Mouse (Mus musculus) hindbrain, embryonic 11.5 days (tissue): ENCODE measurements around the gene Urad. TPM values are rescaled to one million over a fixed set of nuclear protein-coding genes. Genes with fewer than 3 reads are reported as not detected.

Experiments used
- ATAC-seq: fragments of 200-750 bp; cut with Nextera tagmentation; 2 replicates; pipeline ENCODE4 v1.8.0; 2017; ENCODE audit warnings: mild to moderate bottlenecking, moderate TSS enrichment, moderate library complexity; ENCODE audit not compliant: low FRiP score
- DNase-seq: peaks from one replicate; pipeline ENCODE4 v3.0.0-alpha.2; 2015; ENCODE audit warnings: low spot score
- H3K27ac ChIP-seq: fragments of 300-500 bp; sonication (generic); 2 replicates; pipeline ENCODE4 v1.5.1; 2014; ENCODE audit warnings: mild to moderate bottlenecking, low read depth, low read length
- H3K27me3 ChIP-seq: fragments of 300-500 bp; sonication (generic); 2 replicates; pipeline ENCODE4 v1.6.1; 2014; ENCODE audit warnings: mild to moderate bottlenecking, low read length, moderate library complexity, mixed read lengths; ENCODE audit not compliant: control insufficient read depth, insufficient read depth
- H3K36me3 ChIP-seq: fragments of 300-500 bp; sonication (generic); 2 replicates; pipeline ENCODE4 v1.6.1; 2014; ENCODE audit warnings: mild to moderate bottlenecking, low read length, moderate library complexity, mixed read lengths; ENCODE audit not compliant: control insufficient read depth, insufficient read depth
- H3K4me1 ChIP-seq: fragments of 300-500 bp; sonication (generic); replicated peaks from 2 replicates; pipeline ENCODE4 v1.6.1; 2014; ENCODE audit warnings: low read length, mixed read lengths; ENCODE audit not compliant: control insufficient read depth, insufficient read depth
- H3K4me2 ChIP-seq: fragments of 300-500 bp; sonication (generic); replicated peaks from 2 replicates; pipeline ENCODE4 v1.6.1; 2014; ENCODE audit warnings: mild to moderate bottlenecking, low read depth, low read length
- H3K4me3 ChIP-seq: fragments of 300-500 bp; sonication (generic); 2 replicates; pipeline ENCODE4 v1.5.1; 2014; ENCODE audit warnings: low read depth, low read length
- H3K9ac ChIP-seq: fragments of 300-500 bp; sonication (generic); 2 replicates; pipeline ENCODE4 v1.6.1; 2014; ENCODE audit warnings: low read depth, low read length
- H3K9me3 ChIP-seq: fragments of 300-500 bp; sonication (generic); 2 replicates; pipeline ENCODE4 v1.6.1; 2016; ENCODE audit warnings: low read length; ENCODE audit not compliant: control insufficient read depth
- WGBS: fragments of 180-500 bp; shearing (Covaris S2); extraction: QIAGEN DNeasy Blood & Tissue Kit; methylation state at CpG from one replicate; pipeline ENCODE4 v1.1.7; 2014; 5-methylcytosine and 5-hydroxymethylcytosine counted together
- polyA plus RNA-seq: library from polyadenylated mRNA; unstranded; fragments of >200 nt; fragmentation: Nextera tagmentation; extraction: Ambion mirVana; gene quantifications from 2 replicates; pipeline ENCODE4 v1.2.1, GENCODE M21; 2014

Urad gene
- polyA plus RNA-seq, 1 experiment from 2014 or later, result not detected

DNA sequence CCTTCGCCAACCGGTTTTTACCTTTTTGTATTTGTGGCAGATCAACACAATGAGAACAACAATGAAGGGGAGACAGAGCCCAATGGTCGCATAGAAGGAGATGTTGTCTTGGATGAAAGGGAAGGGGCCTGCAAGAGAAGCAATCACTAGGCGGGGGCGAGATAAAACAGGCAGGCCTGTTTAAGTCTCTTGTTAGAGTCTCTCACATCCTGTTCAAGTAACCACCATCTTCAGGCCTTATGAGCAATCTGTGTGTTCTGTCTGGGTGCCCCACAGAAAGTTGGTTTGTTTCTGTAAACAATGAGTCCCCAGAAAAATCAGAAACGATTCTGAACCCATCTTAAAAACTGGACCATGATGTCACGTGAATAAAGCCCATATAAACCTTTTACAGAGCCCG lies 32.7 kb upstream of the Urad start:
- 74% methylated on average over 8 of the region's 8 CpGs for WGBS
- Histone ChIP-seq H3K9me3 (no peaks in the 10 kb centered on the region), H3K27ac (no peak overlapping the region), H3K4me1 (no peaks in the 10 kb centered on the region), H3K4me2 (no peak overlapping the region), H3K27me3 (no peaks in the 10 kb centered on the region), H3K4me3 (no peak overlapping the region), H3K36me3 (no peaks in the 10 kb centered on the region), H3K9ac (no peak overlapping the region)
- DNase-seq (no peak), ATAC-seq (no peak)

- H3K4me2 ChIP-seq, result no peak overlapping the region
- 71% methylated on average over 17 of the region's 17 CpGs for WGBS
- H3K36me3 ChIP-seq, result no peaks in the 10 kb centered on the region
- no peak overlapping the region for H3K27ac ChIP-seq
- H3K4me1 ChIP-seq, result no peaks in the 10 kb centered on the region
- no peak for ATAC-seq
- H3K4me3 ChIP-seq, result no peak overlapping the region
- no peaks in the 10 kb centered on the region for H3K9me3 ChIP-seq
- H3K27me3 ChIP-seq, result no peaks in the 10 kb centered on the region
- no peak overlapping the region for H3K9ac ChIP-seq
- no peak for DNase-seq
Measured at GRCm38 (mm10) chr5:147354161-147354780, 32.0 kb upstream of the Urad start.

- Histone ChIP-seq H3K4me1 (no peaks in the 10 kb centered on the region), H3K9ac (no peak overlapping the region), H3K27me3 (no peaks in the 10 kb centered on the region), H3K36me3 (no peaks in the 10 kb centered on the region), H3K4me3 (no peak overlapping the region), H3K9me3 (no peaks in the 10 kb centered on the region), H3K27ac (no peak overlapping the region), H3K4me2 (no peak overlapping the region)
- DNase-seq (no peak), ATAC-seq (no peak)
- 88% methylated on average over 8 of the region's 8 CpGs for WGBS
Measured at GRCm38 (mm10) chr5:147351931-147352330, 29.7 kb upstream of the Urad start.

- ATAC-seq (no peak), DNase-seq (no peak)
- Histone ChIP-seq H3K4me2 (no peak overlapping the region), H3K27ac (no peak overlapping the region), H3K9me3 (no peaks in the 10 kb centered on the region), H3K4me3 (no peak overlapping the region), H3K27me3 (no peaks in the 10 kb centered on the region), H3K9ac (no peak overlapping the region), H3K36me3 (no peaks in the 10 kb centered on the region), H3K4me1 (no peaks in the 10 kb centered on the region)
- 61% methylated on average over 1 of the region's 1 CpGs for WGBS
Measured at GRCm38 (mm10) chr5:147345981-147346380, 23.7 kb upstream of the Urad start.

DNA sequence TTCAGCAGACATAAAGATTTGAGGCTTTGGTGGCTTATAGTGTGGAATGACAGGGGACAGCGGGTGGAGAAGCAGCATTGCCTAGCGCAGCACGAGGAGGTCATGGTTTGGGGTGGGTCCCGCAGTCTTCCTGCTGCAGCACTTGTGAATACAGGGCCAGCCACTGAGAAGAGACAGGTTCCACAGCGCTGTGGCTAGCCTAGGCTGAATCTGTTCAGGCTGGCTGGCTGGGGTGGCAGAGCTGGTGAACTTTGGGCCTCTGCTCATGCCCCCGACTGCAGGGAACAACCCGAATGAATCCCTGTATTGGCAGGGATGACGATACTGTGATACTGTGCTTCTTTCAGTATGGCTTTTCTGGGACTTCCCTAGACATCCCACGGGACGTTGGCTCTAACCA lies 21.7 kb upstream of the Urad start:
- ATAC-seq (no peak), DNase-seq (no peak)

GRCm38 (mm10) chr5:147342901-147343300 lies 20.7 kb upstream of the Urad start:
- H3K4me1 ChIP-seq, result no peaks in the 10 kb centered on the region
- no peaks in the 10 kb centered on the region for H3K9me3 ChIP-seq
- DNase-seq (no peak), ATAC-seq (no peak)
- H3K4me2 ChIP-seq, result no peak overlapping the region
- no peak overlapping the region for H3K9ac ChIP-seq
- no peaks in the 10 kb centered on the region for H3K27me3 ChIP-seq
- WGBS, result 95% methylated on average over 6 of the region's 6 CpGs
- no peak overlapping the region for H3K27ac ChIP-seq
- no peaks in the 10 kb centered on the region for H3K36me3 ChIP-seq
- no peak overlapping the region for H3K4me3 ChIP-seq

More for the DNA sequence above, 21.7 kb upstream of the Urad start:
- Histone ChIP-seq H3K36me3 (no peaks in the 10 kb centered on the region), H3K9me3 (no peaks in the 10 kb centered on the region), H3K9ac (no peak overlapping the region), H3K4me3 (no peak overlapping the region), H3K27me3 (no peaks in the 10 kb centered on the region), H3K4me1 (no peaks in the 10 kb centered on the region), H3K27ac (no peak overlapping the region), H3K4me2 (no peak overlapping the region)
- WGBS, result 83% methylated on average over 10 of the region's 10 CpGs

GRCm38 (mm10) chr5:147340741-147341414 lies 18.6 kb upstream of the Urad start:
- ATAC-seq (no peak), DNase-seq (no peak)
- WGBS, result 83% methylated on average over 13 of the region's 13 CpGs
- H3K4me2 ChIP-seq, result no peak overlapping the region
- no peak overlapping the region for H3K27ac ChIP-seq
- no peaks in the 10 kb centered on the region for H3K27me3 ChIP-seq
- H3K36me3 ChIP-seq, result no peaks in the 10 kb centered on the region
- H3K4me1 ChIP-seq, result no peaks in the 10 kb centered on the region
- H3K9me3 ChIP-seq, result no peaks in the 10 kb centered on the region
- H3K9ac ChIP-seq, result no peak overlapping the region
- H3K4me3 ChIP-seq, result no peak overlapping the region

- WGBS, result 87% methylated on average over 11 of the region's 11 CpGs
- ATAC-seq, result no peak
- H3K4me2 ChIP-seq, result no peak overlapping the region
Measured at GRCm38 (mm10) chr5:147339560-147339959, 17.3 kb upstream of the Urad start.

GRCm38 (mm10) chr5:147338967-147339366 lies 16.7 kb upstream of the Urad start:
- no peaks in the 10 kb centered on the region for H3K9me3 ChIP-seq
- no peaks in the 10 kb centered on the region for H3K27me3 ChIP-seq
- no peak for ATAC-seq
- DNase-seq, result no peak
- H3K36me3 ChIP-seq, result no peaks in the 10 kb centered on the region
- H3K4me3 ChIP-seq, result no peak overlapping the region
- no peak overlapping the region for H3K27ac ChIP-seq
- no peak overlapping the region for H3K9ac ChIP-seq
- 65% methylated on average over 9 of the region's 9 CpGs for WGBS
- H3K4me1 ChIP-seq, result no peaks in the 10 kb centered on the region
- H3K4me2 ChIP-seq, result no peak overlapping the region

More at GRCm38 (mm10) chr5:147339560-147339959, 17.3 kb upstream of the Urad start:
- no peaks in the 10 kb centered on the region for H3K9me3 ChIP-seq
- H3K4me3 ChIP-seq, result no peak overlapping the region
- no peak overlapping the region for H3K27ac ChIP-seq
- H3K9ac ChIP-seq, result no peak overlapping the region
- no peaks in the 10 kb centered on the region for H3K27me3 ChIP-seq
- DNase-seq, result no peak
- no peaks in the 10 kb centered on the region for H3K4me1 ChIP-seq
- H3K36me3 ChIP-seq, result no peaks in the 10 kb centered on the region
